Mouse (Mus musculus): ENCODE data around the gene Gm4869. TPM values are rescaled to one million over a fixed set of nuclear protein-coding genes. Genes with fewer than 3 reads are reported as not detected.
A peak's percentile ranks its signal among the peaks of the same experiment; 100 is the strongest.
"Not testable (repeated sequence)": the region's sequence is repeated elsewhere in the genome, so short reads cannot be mapped to it uniquely, and the experiment has no call there.

The Gm4869 gene
- total and polyA plus RNA-seq, 2 experiments from 2014 or later = 0.10 TPM; not detected in 1

DNA sequence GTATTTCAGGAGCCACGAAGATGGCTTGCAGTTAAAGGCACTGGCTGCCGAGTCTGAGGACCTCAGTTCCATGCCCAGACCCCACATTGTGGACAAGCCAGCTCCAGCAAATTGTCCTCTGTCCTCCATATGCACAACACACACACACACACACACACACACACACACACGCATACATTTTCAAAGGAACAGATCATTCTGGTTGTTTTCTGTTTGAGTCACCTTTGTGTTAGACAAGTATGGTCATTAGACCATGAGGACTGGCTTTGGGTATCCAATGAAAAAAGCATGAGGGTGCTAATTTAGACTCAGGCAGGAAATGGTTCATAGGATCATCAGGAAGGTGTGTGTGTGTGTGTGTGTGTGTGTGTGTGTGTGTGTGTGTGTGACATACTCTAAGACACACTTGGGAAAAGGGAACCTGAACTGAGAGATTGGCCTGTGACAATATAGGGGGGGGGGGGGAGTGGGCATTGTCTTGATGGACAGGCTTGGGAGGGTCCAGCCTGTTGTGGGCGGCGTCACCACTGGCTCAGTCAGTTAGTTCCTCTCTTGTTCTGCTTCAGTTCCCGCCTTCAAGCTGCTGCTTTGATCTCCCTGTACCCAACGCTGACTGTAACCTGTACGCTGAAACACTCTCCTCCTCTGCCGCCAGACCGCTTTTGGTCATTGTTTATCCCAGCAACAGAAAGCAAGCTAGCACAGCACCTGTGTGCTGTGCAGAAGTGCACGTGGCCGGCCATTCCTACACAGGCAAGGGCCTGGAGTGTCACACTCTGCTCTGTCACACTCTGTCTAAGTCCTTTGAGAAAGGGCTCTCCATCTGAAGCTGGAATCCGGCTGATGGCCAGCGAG is 56.8 kb downstream of the Gm4869 start:
- H3K27me3 ChIP-seq (ENCODE audit: insufficient read depth, low read length) = no peaks in the 10 kb centered on the region
- H3K4me1 ChIP-seq (ENCODE audit: insufficient read depth) = peaks cover 5% of the 10 kb centered on the region; the same call in 1 of the 2 replicates
- no peak for DNase-seq
- no peaks in the 10 kb centered on the region for H3K36me3 ChIP-seq (ENCODE audit: insufficient read depth)
- no peak overlapping the region for H3K4me3 ChIP-seq (ENCODE audit: low read depth, low read length)
- H3K9me3 ChIP-seq (ENCODE audit: low read length) = no peaks in the 10 kb centered on the region
- H3K9ac ChIP-seq = no peak overlapping the region
- no peak for ATAC-seq
- 0 out of 2 replicates have a peak overlapping the region, but pooled peaks have one; percentile 5 for H3K4me2 ChIP-seq (ENCODE audit: low read depth)
- TF ChIP-seq CTCF (IDR thresholded peaks at IDR 0.05; ENCODE audit: low read depth) = no peak
- no peak overlapping the region for H3K27ac ChIP-seq (ENCODE audit: low read depth, low read length)
- WGBS = 21% methylated on average over 14 of the region's 14 CpGs

DNA sequence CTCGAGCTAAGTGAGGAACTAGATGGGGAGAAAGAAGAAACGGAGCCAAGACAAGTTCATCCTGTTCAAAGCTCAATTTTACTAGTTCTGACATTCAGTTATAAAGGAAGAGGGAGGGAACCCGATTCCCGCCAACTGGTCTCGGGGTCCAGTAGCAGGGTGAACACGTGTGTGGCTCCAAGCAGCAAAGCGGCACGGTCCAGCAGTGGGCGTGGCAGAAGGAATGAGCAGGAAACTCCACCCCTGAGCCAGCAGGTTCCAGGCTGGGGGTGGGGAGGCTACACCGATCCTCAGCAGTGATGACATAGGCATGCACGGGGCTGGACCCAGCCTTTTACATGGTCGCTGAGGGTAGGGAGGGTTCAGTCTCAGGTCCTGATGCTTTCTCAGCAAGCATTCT is 57.5 kb downstream of the Gm4869 start:
- ATAC-seq; H3K27ac ChIP-seq (ENCODE audit: low read depth, low read length): not testable (repeated sequence)

GRCm38 (mm10) chr5:140505208-140505780 is 59.8 kb downstream of the Gm4869 start, which contains the start of gene Chst12:
Gene Chst12, plus strand, starts transcription at chr5:140505550.
- DNase-seq (peak; percentile 100), ATAC-seq (peak; percentile 98)
- Histone ChIP-seq H3K9me3 (ENCODE audit: low read length) (no peaks in the 10 kb centered on the region), H3K4me2 (ENCODE audit: low read depth) (peak within 1 kb of the TSS; percentile 74), H3K27ac (ENCODE audit: low read depth, low read length) (peak within 1 kb of the TSS; percentile 76), H3K9ac (peak within 1 kb of the TSS; percentile 78), H3K27me3 (ENCODE audit: insufficient read depth, low read length) (no peaks in the 10 kb centered on the region), H3K36me3 (ENCODE audit: insufficient read depth) (no peaks in the 10 kb centered on the region), H3K4me1 (ENCODE audit: insufficient read depth) (peaks cover 14% of the 10 kb centered on the region), H3K4me3 (ENCODE audit: low read depth, low read length) (peak within 1 kb of the TSS; percentile 68)
- WGBS = under 1% methylated on average over 38 of the region's 38 CpGs
- TF ChIP-seq CTCF (IDR thresholded peaks at IDR 0.05; ENCODE audit: low read depth) = peak; percentile 31; the same call in 1 of the 2 replicates

More for the DNA sequence above, 57.5 kb downstream of the Gm4869 start:
- not testable (repeated sequence) for H3K4me3 ChIP-seq (ENCODE audit: low read depth, low read length); H3K27me3 ChIP-seq (ENCODE audit: insufficient read depth, low read length); H3K9me3 ChIP-seq (ENCODE audit: low read length); DNase-seq; H3K4me1 ChIP-seq (ENCODE audit: insufficient read depth); H3K9ac ChIP-seq; H3K36me3 ChIP-seq (ENCODE audit: insufficient read depth)
- 0 out of 2 replicates have a peak overlapping the region, but pooled peaks have one; percentile 5 for H3K4me2 ChIP-seq (ENCODE audit: low read depth)
- WGBS = 2% methylated on average over 12 of the region's 12 CpGs

DNA sequence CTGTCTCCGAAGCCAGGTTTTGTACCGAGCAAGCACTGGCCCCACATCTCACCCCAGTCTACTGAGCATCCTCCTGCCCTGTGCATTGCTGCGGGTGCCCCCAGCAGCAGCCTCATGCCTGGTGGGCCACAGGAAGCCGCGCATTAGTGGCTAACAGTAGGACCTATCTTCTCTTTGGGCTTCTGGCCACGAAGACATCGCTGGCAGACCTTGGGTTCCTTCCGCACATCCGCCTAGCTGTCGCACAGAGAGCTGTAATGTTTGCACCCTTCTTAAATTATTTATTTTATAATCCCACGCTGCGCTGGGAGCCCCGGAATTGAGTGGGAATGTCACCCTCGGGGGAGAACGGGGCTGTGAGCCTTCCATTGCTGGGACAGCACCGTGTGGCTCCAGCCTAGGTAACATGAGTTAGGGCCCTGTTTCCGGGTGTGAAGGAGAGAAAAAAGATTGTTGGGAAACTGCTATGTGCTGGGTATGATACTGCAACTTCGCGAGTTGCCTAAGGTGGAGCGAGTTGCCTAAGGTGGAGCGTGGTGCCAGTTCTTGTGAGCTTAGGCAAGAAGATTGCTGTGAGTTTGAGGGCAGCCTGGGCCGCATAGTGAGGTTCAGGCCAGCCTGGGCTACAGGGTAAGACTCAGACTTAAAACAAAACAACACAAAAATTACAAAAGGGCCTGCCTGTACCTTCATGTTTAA is 60.8 kb downstream of the Gm4869 start:
- Histone ChIP-seq H3K4me2 (ENCODE audit: low read depth) (peak overlapping the region; percentile 74), H3K27ac (ENCODE audit: low read depth, low read length) (peak overlapping the region; percentile 76), H3K4me1 (ENCODE audit: insufficient read depth) (peaks cover 18% of the 10 kb centered on the region), H3K27me3 (ENCODE audit: insufficient read depth, low read length) (no peaks in the 10 kb centered on the region), H3K9ac (peak overlapping the region; percentile 78), H3K4me3 (ENCODE audit: low read depth, low read length) (peak overlapping the region; percentile 68), H3K9me3 (ENCODE audit: low read length) (no peaks in the 10 kb centered on the region), H3K36me3 (ENCODE audit: insufficient read depth) (no peaks in the 10 kb centered on the region)
- TF ChIP-seq CTCF (IDR thresholded peaks at IDR 0.05; ENCODE audit: low read depth) = 0 out of 2 replicates have a peak, but pooled peaks have one; percentile 20
- 32% methylated on average over 22 of the region's 22 CpGs for WGBS
- ATAC-seq (peak; percentile 4; the same call in 1 of the 2 replicates), DNase-seq (peak; percentile 57)

- WGBS = 88% methylated on average over 14 of the region's 14 CpGs
- H3K4me2 ChIP-seq (ENCODE audit: low read depth) = 0 out of 2 replicates have a peak overlapping the region, but pooled peaks have one; percentile 74
Measured at GRCm38 (mm10) chr5:140507466-140508208, 62.2 kb downstream of the Gm4869 start.

DNA sequence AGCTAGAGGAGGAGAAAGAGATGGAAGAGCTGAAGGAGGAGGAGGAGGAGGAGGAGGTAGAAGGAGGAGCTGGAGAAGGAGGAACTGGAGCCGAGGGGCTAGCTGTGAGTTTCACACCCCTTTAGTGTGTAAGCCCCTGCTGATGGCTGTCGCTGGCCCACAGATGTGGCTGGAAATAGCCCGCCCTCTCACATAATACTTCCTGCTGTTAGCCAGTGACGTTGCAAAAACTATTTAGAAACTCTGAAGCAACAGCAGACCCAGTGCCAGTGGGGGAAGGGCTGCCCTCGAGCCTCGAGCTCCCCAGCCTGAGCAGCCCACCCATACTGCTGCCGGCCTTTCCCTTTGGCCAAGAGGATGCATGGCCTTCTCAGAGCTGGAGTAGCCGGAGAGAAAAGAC is 63.2 kb downstream of the Gm4869 start:
- DNase-seq (no peak), ATAC-seq (no peak)
- TF ChIP-seq CTCF (IDR thresholded peaks at IDR 0.05; ENCODE audit: low read depth) = no peak
- H3K9ac ChIP-seq = no peak overlapping the region
- WGBS = 38% methylated on average over 8 of the region's 8 CpGs
- H3K4me3 ChIP-seq (ENCODE audit: low read depth, low read length) = no peak overlapping the region
- H3K4me2 ChIP-seq (ENCODE audit: low read depth) = no peak overlapping the region
- no peaks in the 10 kb centered on the region for H3K27me3 ChIP-seq (ENCODE audit: insufficient read depth, low read length)
- peaks cover 18% of the 10 kb centered on the region for H3K4me1 ChIP-seq (ENCODE audit: insufficient read depth)
- H3K9me3 ChIP-seq (ENCODE audit: low read length) = no peaks in the 10 kb centered on the region
- no peak overlapping the region for H3K27ac ChIP-seq (ENCODE audit: low read depth, low read length)
- H3K36me3 ChIP-seq (ENCODE audit: insufficient read depth) = no peaks in the 10 kb centered on the region; the same call in 1 of the 2 replicates

More at GRCm38 (mm10) chr5:140507466-140508208, 62.2 kb downstream of the Gm4869 start:
- DNase-seq = no peak
- ATAC-seq = no peak
- Histone ChIP-seq H3K9me3 (ENCODE audit: low read length) (no peaks in the 10 kb centered on the region), H3K27me3 (ENCODE audit: insufficient read depth, low read length) (no peaks in the 10 kb centered on the region), H3K4me3 (ENCODE audit: low read depth, low read length) (no peak overlapping the region), H3K27ac (ENCODE audit: low read depth, low read length) (no peak overlapping the region), H3K4me1 (ENCODE audit: insufficient read depth) (peaks cover 18% of the 10 kb centered on the region), H3K9ac (no peak overlapping the region), H3K36me3 (ENCODE audit: insufficient read depth) (no peaks in the 10 kb centered on the region; the same call in 1 of the 2 replicates)
- TF ChIP-seq CTCF (IDR thresholded peaks at IDR 0.05; ENCODE audit: low read depth) = no peak
